Mouse (Mus musculus): ENCODE results near the gene Gm20458. TPM values are rescaled to one million over a fixed set of nuclear protein-coding genes. Genes with fewer than 3 reads are reported as not detected.

Gene Gm20458
- polyA plus RNA-seq, 1 experiment from 2014 or later = 8.4 TPM

DNA sequence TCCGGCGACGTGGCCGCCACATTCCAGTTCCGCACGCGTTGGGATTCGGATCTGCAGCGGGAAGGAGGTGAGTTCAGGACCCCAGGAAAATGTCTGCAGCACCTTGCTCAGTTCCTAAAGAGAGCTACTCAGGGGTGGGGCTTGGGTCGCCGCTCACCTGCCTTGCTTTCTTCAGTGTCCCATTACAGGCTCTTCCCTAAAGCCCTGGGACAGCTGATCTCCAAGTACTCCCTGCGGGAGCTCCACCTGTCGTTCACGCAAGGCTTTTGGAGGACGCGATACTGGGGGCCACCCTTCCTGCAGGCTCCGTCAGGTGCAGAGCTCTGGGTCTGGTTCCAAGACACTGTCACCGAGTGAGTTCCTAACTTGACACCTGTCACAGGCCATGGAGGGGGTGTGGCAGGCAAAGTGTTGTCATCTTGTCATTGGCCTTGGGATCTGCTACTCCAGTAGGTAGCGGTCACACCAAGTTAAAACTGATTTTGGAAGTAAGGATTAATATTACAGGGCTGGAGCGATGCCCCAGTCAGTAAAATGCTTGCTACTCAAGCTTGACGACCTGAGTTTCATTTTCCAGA is 37.0 kb downstream of the Gm20458 start:
- peak; percentile 61 for ATAC-seq (ENCODE audit: low FRiP score, low TSS enrichment)
- no peaks in the 10 kb centered on the region for H3K9me3 ChIP-seq (ENCODE audit: control insufficient read depth, low read length)
- H3K4me3 ChIP-seq (ENCODE audit: low read length) = peak overlapping the region; percentile 74
- WGBS = 5% methylated on average over 21 of the region's 21 CpGs
- H3K36me3 ChIP-seq (ENCODE audit: control insufficient read depth, insufficient read depth, low read length) = peaks cover 25% of the 10 kb centered on the region
- peak overlapping the region; percentile 84 for H3K4me2 ChIP-seq (replicated peaks; ENCODE audit: low read depth, low read length)
- H3K27me3 ChIP-seq (ENCODE audit: control insufficient read depth, insufficient read depth, low read length) = no peaks in the 10 kb centered on the region
- no peak overlapping the region for H3K27ac ChIP-seq (ENCODE audit: low read depth, low read length)
- H3K4me1 ChIP-seq (ENCODE audit: control insufficient read depth, insufficient read depth, low read length) = peaks cover 7% of the 10 kb centered on the region
- H3K9ac ChIP-seq (ENCODE audit: low read depth, low read length) = peak overlapping the region; percentile 67

GRCm38 (mm10) chr2:164499317-164499716 is 38.5 kb downstream of the Gm20458 start:
- ATAC-seq (ENCODE audit: low FRiP score, low TSS enrichment) = no peak
- H3K36me3 ChIP-seq (ENCODE audit: control insufficient read depth, insufficient read depth, low read length) = peaks cover 39% of the 10 kb centered on the region

DNA sequence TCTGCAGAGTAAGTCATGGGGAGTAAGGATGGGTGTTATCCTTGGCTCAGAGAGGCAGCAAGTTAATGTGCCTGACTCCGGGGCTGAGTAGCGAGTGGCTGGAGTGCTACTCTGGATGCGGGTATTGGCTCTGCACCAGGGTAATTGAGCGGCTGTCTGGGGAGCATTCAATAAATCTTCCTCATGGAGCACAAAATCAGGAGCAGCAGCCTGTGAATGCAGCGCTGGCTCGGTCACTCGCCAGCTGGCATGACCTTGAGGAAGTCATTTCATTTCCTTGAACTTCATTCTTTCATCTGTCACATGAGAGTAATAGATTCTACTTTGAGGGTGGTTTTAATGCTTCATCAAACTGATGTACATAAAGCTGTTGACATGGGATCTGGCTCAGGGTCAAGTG is 39.7 kb downstream of the Gm20458 start:
- H3K36me3 ChIP-seq (ENCODE audit: control insufficient read depth, insufficient read depth, low read length) = peaks cover 50% of the 10 kb centered on the region

More at GRCm38 (mm10) chr2:164499317-164499716, 38.5 kb downstream of the Gm20458 start:
- 79% methylated on average over 5 of the region's 5 CpGs for WGBS
- H3K4me2 ChIP-seq (replicated peaks; ENCODE audit: low read depth, low read length) = no peak overlapping the region
- peaks cover 2% of the 10 kb centered on the region; the same call in 1 of the 2 replicates for H3K9me3 ChIP-seq (ENCODE audit: control insufficient read depth, low read length)
- no peaks in the 10 kb centered on the region for H3K27me3 ChIP-seq (ENCODE audit: control insufficient read depth, insufficient read depth, low read length)
- peaks cover 7% of the 10 kb centered on the region for H3K4me1 ChIP-seq (ENCODE audit: control insufficient read depth, insufficient read depth, low read length)
- no peak overlapping the region for H3K4me3 ChIP-seq (ENCODE audit: low read length)
- H3K27ac ChIP-seq (ENCODE audit: low read depth, low read length) = no peak overlapping the region
- no peak overlapping the region for H3K9ac ChIP-seq (ENCODE audit: low read depth, low read length)

GRCm38 (mm10) chr2:164504919-164505318 is 44.2 kb downstream of the Gm20458 start:
- ATAC-seq (ENCODE audit: low FRiP score, low TSS enrichment) = no peak
- Histone ChIP-seq H3K4me3 (ENCODE audit: low read length) (no peak overlapping the region), H3K36me3 (ENCODE audit: control insufficient read depth, insufficient read depth, low read length) (peaks cover 64% of the 10 kb centered on the region), H3K9me3 (ENCODE audit: control insufficient read depth, low read length) (peaks cover 7% of the 10 kb centered on the region; the same call in 1 of the 2 replicates), H3K27me3 (ENCODE audit: control insufficient read depth, insufficient read depth, low read length) (no peaks in the 10 kb centered on the region), H3K27ac (ENCODE audit: low read depth, low read length) (no peak overlapping the region), H3K4me2 (replicated peaks; ENCODE audit: low read depth, low read length) (no peak overlapping the region), H3K9ac (ENCODE audit: low read depth, low read length) (no peak overlapping the region), H3K4me1 (ENCODE audit: control insufficient read depth, insufficient read depth, low read length) (no peaks in the 10 kb centered on the region)
- 96% methylated on average over 3 of the region's 3 CpGs for WGBS

More for the DNA sequence above, 39.7 kb downstream of the Gm20458 start:
- ATAC-seq (ENCODE audit: low FRiP score, low TSS enrichment) = no peak
- H3K9me3 ChIP-seq (ENCODE audit: control insufficient read depth, low read length) = peaks cover 7% of the 10 kb centered on the region; the same call in 1 of the 2 replicates
- no peak overlapping the region for H3K4me2 ChIP-seq (replicated peaks; ENCODE audit: low read depth, low read length)
- H3K4me3 ChIP-seq (ENCODE audit: low read length) = no peak overlapping the region
- H3K4me1 ChIP-seq (ENCODE audit: control insufficient read depth, insufficient read depth, low read length) = peaks cover 7% of the 10 kb centered on the region
- H3K27me3 ChIP-seq (ENCODE audit: control insufficient read depth, insufficient read depth, low read length) = no peaks in the 10 kb centered on the region
- 72% methylated on average over 7 of the region's 7 CpGs for WGBS
- H3K27ac ChIP-seq (ENCODE audit: low read depth, low read length) = no peak overlapping the region
- H3K9ac ChIP-seq (ENCODE audit: low read depth, low read length) = no peak overlapping the region

DNA sequence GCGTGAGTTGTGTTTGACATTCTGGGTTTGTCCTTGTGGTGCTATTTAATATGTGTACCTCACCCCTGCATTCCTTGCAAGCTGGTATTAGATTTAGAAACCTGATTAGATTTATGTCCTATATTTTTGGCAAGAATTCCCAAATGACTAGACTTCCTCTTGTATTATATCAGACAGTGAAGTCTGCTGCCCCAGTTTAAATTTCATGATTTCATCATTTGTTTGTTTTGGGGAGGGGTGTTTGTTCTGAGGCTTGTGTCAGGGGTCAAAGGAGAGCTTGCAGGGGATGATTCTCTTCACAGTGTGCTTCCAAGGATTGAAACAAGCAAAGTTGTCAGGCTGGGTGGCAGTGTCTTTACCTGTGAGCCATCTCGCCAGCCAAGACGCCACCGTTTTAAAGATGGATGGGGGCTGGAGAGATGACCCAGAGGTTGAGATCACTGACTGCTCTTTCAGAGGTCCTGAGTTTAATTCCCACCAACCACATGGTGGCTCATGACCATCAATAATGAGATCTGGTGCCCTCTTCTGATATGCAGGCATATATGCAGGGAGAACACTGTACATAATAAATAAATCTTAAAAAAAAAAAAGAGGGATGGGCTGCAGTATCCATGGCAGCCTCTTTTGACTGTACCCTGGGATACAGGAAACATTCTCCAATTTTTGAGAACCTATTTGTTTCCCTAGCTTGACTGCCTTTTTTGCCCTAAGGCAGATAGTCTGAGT is 45.0 kb downstream of the Gm20458 start:
- H3K9ac ChIP-seq (ENCODE audit: low read depth, low read length) = no peak overlapping the region
- no peak overlapping the region for H3K27ac ChIP-seq (ENCODE audit: low read depth, low read length)
- H3K4me1 ChIP-seq (ENCODE audit: control insufficient read depth, insufficient read depth, low read length) = no peaks in the 10 kb centered on the region
- no peak for ATAC-seq (ENCODE audit: low FRiP score, low TSS enrichment)
- no peak overlapping the region for H3K4me2 ChIP-seq (replicated peaks; ENCODE audit: low read depth, low read length)
- no peaks in the 10 kb centered on the region for H3K27me3 ChIP-seq (ENCODE audit: control insufficient read depth, insufficient read depth, low read length)
- H3K9me3 ChIP-seq (ENCODE audit: control insufficient read depth, low read length) = peaks cover 7% of the 10 kb centered on the region; the same call in 1 of the 2 replicates
- no peak overlapping the region for H3K4me3 ChIP-seq (ENCODE audit: low read length)
- H3K36me3 ChIP-seq (ENCODE audit: control insufficient read depth, insufficient read depth, low read length) = peaks cover 58% of the 10 kb centered on the region
- WGBS = 94% methylated on average over 4 of the region's 4 CpGs

DNA sequence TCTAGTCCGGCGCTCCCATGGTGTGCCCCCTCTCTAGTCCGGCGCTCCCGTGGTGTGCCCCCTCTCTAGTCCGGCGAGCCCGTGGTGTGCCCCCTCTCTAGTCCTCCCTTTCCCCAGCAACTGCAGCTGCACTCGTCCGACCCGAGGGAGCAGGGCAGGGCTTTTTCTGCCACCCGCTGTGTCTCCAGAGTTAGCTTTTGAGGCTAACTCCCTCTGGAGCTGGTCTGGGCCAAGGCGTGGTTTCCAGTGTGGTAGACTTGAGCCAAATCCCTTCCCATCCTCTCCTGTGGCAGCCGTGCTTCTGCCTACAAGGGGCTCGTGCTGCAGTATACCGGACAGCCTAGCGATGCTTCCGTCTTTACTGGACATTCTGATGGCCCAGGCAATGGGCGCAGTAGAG is 47.0 kb downstream of the Gm20458 start:
- Histone ChIP-seq H3K27ac (ENCODE audit: low read depth, low read length) (no peak overlapping the region), H3K9me3 (ENCODE audit: control insufficient read depth, low read length) (peaks cover 7% of the 10 kb centered on the region; the same call in 1 of the 2 replicates), H3K27me3 (ENCODE audit: control insufficient read depth, insufficient read depth, low read length) (no peaks in the 10 kb centered on the region), H3K4me2 (replicated peaks; ENCODE audit: low read depth, low read length) (no peak overlapping the region), H3K36me3 (ENCODE audit: control insufficient read depth, insufficient read depth, low read length) (peaks cover 39% of the 10 kb centered on the region), H3K4me1 (ENCODE audit: control insufficient read depth, insufficient read depth, low read length) (no peaks in the 10 kb centered on the region), H3K9ac (ENCODE audit: low read depth, low read length) (no peak overlapping the region), H3K4me3 (ENCODE audit: low read length) (no peak overlapping the region)
- ATAC-seq (ENCODE audit: low FRiP score, low TSS enrichment) = no peak
- 91% methylated on average over 19 of the region's 19 CpGs for WGBS

DNA sequence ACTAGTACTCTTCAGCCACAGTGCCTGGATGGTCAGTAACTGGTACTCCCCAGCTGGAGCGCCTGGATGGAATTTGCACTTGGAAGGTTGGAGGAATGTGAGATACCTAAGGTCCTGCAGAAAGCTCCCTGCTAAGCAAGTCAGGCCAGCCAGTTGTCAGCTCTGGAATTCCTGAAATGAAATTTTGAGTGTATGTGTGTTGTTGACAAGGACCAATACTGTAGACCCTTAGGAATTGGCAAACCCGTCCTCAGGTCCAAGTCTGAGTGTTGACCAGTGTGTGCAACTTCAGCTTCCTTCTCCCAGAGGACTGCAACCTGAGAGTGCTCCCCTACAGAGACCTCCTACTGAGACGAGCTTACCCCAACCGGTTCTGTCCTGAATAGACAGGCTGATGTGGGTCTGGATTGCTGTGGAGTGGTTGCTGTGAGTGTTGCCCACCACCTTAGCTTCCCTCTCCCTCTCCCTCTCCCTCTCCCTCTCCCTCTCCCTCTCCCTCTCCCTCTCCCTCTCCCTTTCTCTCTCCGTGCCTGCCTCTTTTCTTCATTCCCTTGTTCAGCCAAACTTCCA is 49.9 kb downstream of the Gm20458 start:
- Histone ChIP-seq H3K9me3 (ENCODE audit: control insufficient read depth, low read length) (no peaks in the 10 kb centered on the region), H3K4me3 (ENCODE audit: low read length) (no peak overlapping the region), H3K4me1 (ENCODE audit: control insufficient read depth, insufficient read depth, low read length) (no peaks in the 10 kb centered on the region), H3K27me3 (ENCODE audit: control insufficient read depth, insufficient read depth, low read length) (no peaks in the 10 kb centered on the region), H3K27ac (ENCODE audit: low read depth, low read length) (no peak overlapping the region), H3K4me2 (replicated peaks; ENCODE audit: low read depth, low read length) (no peak overlapping the region), H3K36me3 (ENCODE audit: control insufficient read depth, insufficient read depth, low read length) (peaks cover 14% of the 10 kb centered on the region), H3K9ac (ENCODE audit: low read depth, low read length) (no peak overlapping the region)
- 0 out of 2 replicates have a peak, but pooled peaks have one; percentile 40 for ATAC-seq (ENCODE audit: low FRiP score, low TSS enrichment)
- 46% methylated on average over 4 of the region's 5 CpGs for WGBS

- Histone ChIP-seq H3K4me1 (ENCODE audit: control insufficient read depth, insufficient read depth, low read length) (no peaks in the 10 kb centered on the region), H3K9me3 (ENCODE audit: control insufficient read depth, low read length) (no peaks in the 10 kb centered on the region), H3K9ac (ENCODE audit: low read depth, low read length) (no peak overlapping the region), H3K27ac (ENCODE audit: low read depth, low read length) (no peak overlapping the region), H3K36me3 (ENCODE audit: control insufficient read depth, insufficient read depth, low read length) (no peaks in the 10 kb centered on the region; the same call in 1 of the 2 replicates), H3K27me3 (ENCODE audit: control insufficient read depth, insufficient read depth, low read length) (no peaks in the 10 kb centered on the region), H3K4me2 (replicated peaks; ENCODE audit: low read depth, low read length) (no peak overlapping the region), H3K4me3 (ENCODE audit: low read length) (no peak overlapping the region)
- no peak for ATAC-seq (ENCODE audit: low FRiP score, low TSS enrichment)
- 68% methylated on average over 11 of the region's 14 CpGs for WGBS
Observed at GRCm38 (mm10) chr2:164512121-164512909, 51.5 kb downstream of the Gm20458 start.

Data from kidney, embryonic 14.5 days (tissue).